Mouse (Mus musculus): ENCODE measurements around the gene Lrp10.

GRCm38 (mm10) chr14:54503092-54503491 is 39.2 kb downstream of the Lrp10 start:
- TF ChIP-seq CTCF (IDR thresholded peaks at IDR 0.05; ENCODE audit: low read depth, low read length) (no peak), POLR2A (IDR thresholded peaks at IDR 0.05; ENCODE audit: insufficient read depth, low read length) (no peak)
